Mouse (Mus musculus) embryonic facial prominence, embryonic 12.5 days (tissue): ENCODE results near the gene Fam234a. TPM values are rescaled to one million over a fixed set of nuclear protein-coding genes. Genes with fewer than 3 reads are reported as not detected.

Source experiments
- polyA plus RNA-seq: library from polyadenylated mRNA; unstranded; fragments of >200 nt; fragmentation: Nextera tagmentation; extraction: Ambion mirVana; gene quantifications from 2 replicates; pipeline ENCODE4 v1.2.1, GENCODE M21; 2016

The Fam234a gene
- polyA plus RNA-seq, 1 experiment from 2014 or later: 37.9 TPM

Other genes starting within 250 kb of the Fam234a start
- gene Rab11fip3, start 174.7 kb downstream of the Fam234a start, polyA plus RNA-seq: 30.4 and 33.1 TPM in 2 replicates
- 38.5 and 39.0 TPM in 2 replicates for gene Decr2, start 153.9 kb downstream of the Fam234a start, polyA plus RNA-seq
- 122 and 128 TPM in 2 replicates for gene Nme4, start 148.6 kb downstream of the Fam234a start, polyA plus RNA-seq
- gene Tmem8, start 130.9 kb downstream of the Fam234a start, polyA plus RNA-seq: 0.99 and 1.3 TPM in 2 replicates
- 204 and 216 TPM in 2 replicates for gene Mrpl28, start 120.7 kb downstream of the Fam234a start, polyA plus RNA-seq
- 15.3 and 27.8 TPM in 2 replicates for gene Axin1, start 105.6 kb downstream of the Fam234a start, polyA plus RNA-seq
- gene Pdia2, start 45.2 kb downstream of the Fam234a start, polyA plus RNA-seq: 0.34 and 0.61 TPM in 2 replicates
- gene Rgs11, start 41.3 kb downstream of the Fam234a start, polyA plus RNA-seq: 4.9 and 7.1 TPM in 2 replicates
- gene Arhgdig, start 36.5 kb downstream of the Fam234a start, polyA plus RNA-seq: 20.7 and 22.9 TPM in 2 replicates
- 153 and 155 TPM in 2 replicates for gene Luc7l, start 8.7 kb upstream of the Fam234a start, polyA plus RNA-seq
- 0.45 and 0.46 TPM in 2 replicates for gene Neurl1b, start 170.6 kb upstream of the Fam234a start, polyA plus RNA-seq